Mouse (Mus musculus): Measurements from ENCODE around the gene Mcmbp. TPM values are rescaled to one million over a fixed set of nuclear protein-coding genes. Genes with fewer than 3 reads are reported as not detected.
A peak's percentile ranks its signal among the peaks of the same experiment; 100 is the strongest.

Gene Mcmbp
- total RNA-seq (2021): 10 to 100 TPM; 26.0 to 27.0 TPM

DNA sequence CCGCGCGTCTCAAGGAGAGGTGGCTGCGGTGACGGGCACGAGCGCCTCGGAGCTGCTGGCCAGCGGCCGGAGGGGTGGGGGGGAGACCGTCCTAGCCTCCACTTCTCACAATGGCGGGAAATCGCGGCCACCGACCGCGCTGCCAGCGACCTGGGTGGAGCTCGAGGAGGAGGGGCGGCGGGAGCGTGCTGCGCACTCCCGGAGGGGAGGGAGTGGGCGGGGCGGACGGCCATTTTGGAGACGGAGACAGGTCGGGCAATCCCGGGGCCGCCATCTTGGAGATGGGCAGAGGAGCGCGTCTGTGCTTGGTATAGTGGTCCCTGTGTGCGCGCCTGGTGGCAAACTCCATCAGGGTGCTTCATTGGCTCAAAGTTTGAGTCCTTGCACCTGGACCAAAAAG lies at the start of gene Mcmbp:
Mcmbp (minus strand) TSS at position 162 of the 400 bp plus-strand sequence.
- DNase-seq: peak; percentile 95

GRCm38 (mm10) chr7:128790045-128790444 lies 49.8 kb upstream of the Mcmbp start:
- DNase-seq: no peak

DNA sequence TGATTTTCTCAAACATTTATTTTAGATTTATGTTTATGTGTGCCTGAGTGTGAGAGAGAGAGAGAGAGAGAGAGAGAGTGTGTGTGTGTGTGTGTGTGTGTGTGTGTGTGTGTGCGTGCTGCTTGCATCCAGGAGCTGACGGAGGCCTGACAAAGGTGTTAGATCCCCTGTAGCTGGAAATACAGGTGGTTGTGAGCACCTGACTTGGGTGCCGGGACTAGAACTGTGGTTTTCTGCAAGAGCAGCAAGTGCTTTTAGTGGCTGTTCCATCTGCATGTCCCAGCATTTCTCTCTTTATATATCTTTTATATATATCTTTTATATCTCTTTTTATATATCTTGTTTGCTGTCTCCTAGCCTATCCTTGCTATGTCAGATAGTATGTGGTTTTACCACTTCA lies 41.6 kb upstream of the Mcmbp start:
- no peak for DNase-seq

DNA sequence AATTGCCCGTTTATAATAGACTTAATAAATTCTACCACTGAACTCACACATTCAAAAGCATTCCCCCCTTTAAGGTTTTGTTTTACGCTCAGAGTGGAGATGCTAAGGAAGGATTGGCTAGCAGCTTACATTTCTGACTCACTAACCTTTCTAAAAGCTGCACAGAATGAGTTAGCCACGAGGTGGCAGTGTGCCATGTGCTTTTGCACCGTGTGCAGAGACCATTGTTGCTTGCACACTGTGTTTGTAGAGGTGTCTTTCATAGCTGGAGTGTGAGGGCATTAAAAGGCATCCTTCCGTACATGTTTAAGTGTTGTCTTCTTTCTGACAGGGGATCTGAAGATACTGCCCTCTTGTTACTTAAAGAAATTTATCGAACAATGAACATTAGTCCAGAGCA lies 39.0 kb upstream of the Mcmbp start:
- DNase-seq: peak; percentile 37 to 43

- DNase-seq: no peak
These were observed 36.9 kb upstream of the Mcmbp start for GRCm38 (mm10) chr7:128777201-128777600.

- no peak for DNase-seq
These were observed 26.4 kb upstream of the Mcmbp start for GRCm38 (mm10) chr7:128766696-128767095.

DNA sequence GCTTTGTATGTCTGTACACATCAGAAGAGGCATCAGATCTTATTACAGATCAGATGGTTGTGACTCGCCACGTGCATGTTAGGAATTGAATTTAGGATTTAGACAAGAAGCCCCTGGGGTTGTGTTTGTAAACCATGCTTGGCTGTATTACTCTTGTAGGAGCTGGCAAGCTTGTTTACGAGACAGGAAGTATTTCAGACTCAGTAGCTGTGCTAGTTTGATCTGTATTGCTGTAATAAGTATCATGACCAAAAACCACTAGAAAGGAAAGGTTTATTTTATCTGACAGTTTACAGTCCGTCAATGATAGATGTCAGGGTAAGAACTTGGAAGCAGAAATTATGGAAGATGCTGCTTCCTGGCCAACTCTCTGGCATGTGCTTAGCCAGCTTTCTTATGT lies 18.7 kb upstream of the Mcmbp start:
- DNase-seq: no peak

DNA sequence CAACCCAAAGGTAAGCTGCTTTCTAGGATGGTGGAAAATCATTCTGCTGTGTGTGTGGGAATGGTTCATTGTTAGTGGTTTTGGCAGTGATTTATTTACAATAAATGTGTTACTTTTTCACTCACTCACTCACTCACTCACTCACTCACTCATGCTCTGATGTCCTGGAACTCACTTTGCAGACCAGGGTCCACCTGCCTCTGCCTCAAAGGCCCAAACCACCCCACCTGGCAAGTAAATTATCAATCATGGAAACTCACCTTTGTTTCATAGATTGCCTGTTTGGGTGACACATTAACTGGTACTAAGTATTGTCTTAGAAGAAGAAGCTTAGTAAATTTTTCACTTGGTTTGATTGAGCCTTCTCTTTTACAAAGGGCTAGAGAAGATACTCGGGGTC lies 15.1 kb upstream of the Mcmbp start:
- DNase-seq: no peak

- DNase-seq: no peak
These were observed 11.7 kb upstream of the Mcmbp start for GRCm38 (mm10) chr7:128752012-128752411.

GRCm38 (mm10) chr7:128750296-128750695 lies 10.0 kb upstream of the Mcmbp start:
- DNase-seq: no peak

GRCm38 (mm10) chr7:128748758-128749157 lies 8.5 kb upstream of the Mcmbp start:
- DNase-seq: peak in 1 of 2 experiments; percentile 29

DNA sequence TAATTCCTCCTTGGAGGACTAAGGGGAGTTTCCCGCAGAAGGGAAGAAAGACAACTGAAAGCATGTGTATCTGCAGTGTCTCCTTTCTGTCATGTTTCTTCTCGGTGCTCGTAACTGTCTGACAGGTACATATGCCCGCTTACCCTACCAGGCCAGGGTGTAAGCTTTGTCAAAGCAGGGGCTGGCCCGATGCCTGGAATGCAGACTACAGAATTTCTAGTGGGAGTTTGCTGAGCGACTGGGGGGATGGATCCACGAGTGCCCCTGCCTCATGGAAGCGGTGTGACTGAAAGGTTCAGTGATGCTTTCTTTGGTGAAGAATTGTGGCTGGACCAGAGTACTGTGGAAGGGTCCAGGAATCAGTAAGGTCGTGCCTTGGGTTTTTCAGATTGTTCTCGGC lies 5.9 kb upstream of the Mcmbp start:
- DNase-seq: no peak

DNA sequence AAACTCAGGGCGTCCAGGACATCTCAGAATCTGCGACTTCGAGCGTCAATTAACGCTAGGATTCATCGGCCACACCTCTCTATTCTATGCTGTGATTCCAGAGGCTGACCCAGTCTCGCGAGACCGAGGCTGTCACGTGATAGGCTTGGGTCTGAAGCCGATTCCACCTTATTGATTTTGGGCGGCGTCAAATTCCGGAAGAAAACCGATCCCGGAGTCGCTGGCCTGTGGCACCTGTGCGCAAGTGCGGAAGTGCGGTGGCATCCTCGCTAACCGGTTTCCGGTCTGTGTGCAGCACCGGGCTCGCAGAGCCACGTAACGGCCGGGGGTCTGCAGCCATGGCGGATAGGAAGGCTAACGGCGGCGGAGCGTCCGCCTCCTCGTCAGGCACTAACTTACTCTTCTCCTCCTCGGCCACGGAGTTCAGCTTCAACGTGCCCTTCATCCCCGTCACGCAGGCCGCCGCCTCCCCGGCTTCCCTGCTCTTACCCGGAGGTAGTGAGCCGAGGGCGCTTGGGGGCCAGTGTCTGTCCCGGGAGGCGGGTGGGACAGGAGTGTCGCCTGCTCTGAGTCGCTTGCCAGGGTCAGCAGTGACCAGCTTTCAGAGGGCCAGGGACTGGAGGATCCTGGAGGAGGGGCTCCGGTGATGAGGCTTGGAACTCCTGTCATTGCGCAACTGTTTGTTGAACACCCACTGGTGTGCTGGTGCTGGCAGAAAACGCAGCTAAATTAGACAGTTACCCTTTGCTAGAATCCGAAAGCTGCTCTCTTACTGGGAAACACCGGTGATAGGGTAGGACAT lies 4.6 kb upstream of the Mcmbp start, which contains the start of gene Sec23ip:
Sec23ip (plus strand) TSS at position 260 of the 802 bp plus-strand sequence.
- DNase-seq: peak; percentile 98 to 99

- DNase-seq: no peak
These were observed 3.6 kb upstream of the Mcmbp start for GRCm38 (mm10) chr7:128743898-128744297.

GRCm38 (mm10) chr7:128739462-128740277 lies 625 bp downstream of the Mcmbp start:
- DNase-seq: peak in 1 of 2 experiments; percentile 45

DNA sequence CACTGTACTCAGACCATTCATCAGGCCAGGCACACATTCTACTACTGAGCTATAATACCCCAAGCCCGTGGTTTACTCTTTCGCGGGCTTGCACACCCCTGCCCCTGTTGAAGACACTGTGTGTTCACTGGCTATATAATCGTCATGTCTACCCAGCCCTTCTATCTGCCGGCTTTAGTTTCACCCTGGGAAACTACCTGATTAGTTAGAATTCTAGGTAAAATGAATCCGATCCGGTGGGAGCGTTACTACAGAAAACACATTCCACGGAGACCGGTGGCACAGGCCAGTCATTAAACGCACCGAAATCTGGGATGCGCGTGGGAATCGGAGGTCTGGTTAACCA lies 1.2 kb downstream of the Mcmbp start:
- DNase-seq: no peak

DNA sequence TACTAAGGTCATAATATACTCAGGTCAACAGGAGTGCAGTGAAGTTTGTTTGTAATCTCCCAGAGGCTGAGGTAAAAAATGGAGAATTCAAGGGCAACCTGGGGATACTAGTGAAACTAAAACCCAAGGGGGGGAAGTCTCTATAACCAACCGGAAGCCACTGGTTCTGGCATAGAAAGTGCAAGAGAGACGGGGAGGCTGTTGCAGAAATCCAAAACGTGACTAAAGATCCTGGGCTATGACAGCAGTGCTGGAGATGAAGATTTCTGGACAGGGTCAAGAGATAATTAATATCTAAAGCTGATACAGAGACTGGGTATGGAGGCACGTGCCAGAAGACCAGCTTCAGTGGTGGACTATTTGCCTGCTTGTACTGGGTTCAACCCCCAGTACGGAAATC lies 2.3 kb downstream of the Mcmbp start:
- DNase-seq: no peak

- no peak for DNase-seq
These were observed 8.7 kb downstream of the Mcmbp start for GRCm38 (mm10) chr7:128731585-128731984.

DNA sequence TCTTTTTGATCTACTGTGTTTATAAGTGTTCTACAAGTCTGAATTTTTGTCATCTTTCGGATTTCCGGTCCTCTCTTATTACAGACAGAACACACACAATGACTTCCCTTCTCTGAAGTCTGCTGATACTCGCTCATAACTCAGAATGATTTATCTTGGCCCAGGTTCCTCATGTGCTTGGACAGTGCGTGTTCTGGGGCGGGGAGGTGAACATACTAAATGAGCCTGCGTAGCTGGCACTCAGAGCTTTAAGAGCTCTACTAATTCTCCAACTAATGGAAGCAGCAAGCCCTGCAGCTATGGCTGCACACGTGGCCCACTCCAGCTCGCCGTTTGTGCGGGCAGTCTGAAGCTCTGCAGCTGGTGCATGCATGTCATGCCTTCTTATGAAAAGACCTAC lies 11.6 kb downstream of the Mcmbp start:
- no peak for DNase-seq

- DNase-seq: no peak
These were observed 12.6 kb downstream of the Mcmbp start for GRCm38 (mm10) chr7:128727701-128728100.

DNA sequence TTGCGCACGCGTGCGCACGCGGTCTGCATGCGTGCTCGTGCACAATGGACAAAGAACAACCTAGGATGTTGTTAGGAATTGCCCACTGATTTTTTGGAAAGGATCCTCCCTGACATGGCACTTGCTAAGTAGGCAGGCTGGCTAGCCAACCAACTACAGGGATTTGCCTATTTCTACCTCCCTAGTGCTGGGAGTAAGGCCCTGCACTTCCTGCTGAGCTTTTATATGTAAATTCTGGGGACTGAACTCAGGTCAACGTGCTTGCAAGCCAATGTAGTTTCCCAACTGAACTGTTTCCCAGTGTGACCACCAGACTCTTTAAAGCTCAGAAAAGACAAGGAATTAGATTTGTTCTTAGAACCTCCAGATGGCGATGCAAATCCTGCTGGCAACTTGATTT lies 13.3 kb downstream of the Mcmbp start:
- DNase-seq: no peak

GRCm38 (mm10) chr7:128725189-128725588 lies 15.1 kb downstream of the Mcmbp start:
- DNase-seq: no peak

GRCm38 (mm10) chr7:128724761-128725160 lies 15.5 kb downstream of the Mcmbp start:
- peak; percentile 72 to 76 for DNase-seq

GRCm38 (mm10) chr7:128717991-128718390 lies 22.3 kb downstream of the Mcmbp start:
- DNase-seq: no peak
